Mouse (Mus musculus) gonadal fat pad, adult 2 months (tissue): Measurements from ENCODE around the gene Nfatc2ip. TPM values are rescaled to one million over a fixed set of nuclear protein-coding genes. Genes with fewer than 3 reads are reported as not detected.

Experiments used
- DNase-seq: peaks from one replicate; pipeline ENCODE4 v3.0.0-alpha.2; 2012; ENCODE audit warnings: low read depth
- polyA plus RNA-seq: library from polyadenylated mRNA; depleted of rRNA; stranded (reverse); fragments of >200 nt; gene quantifications from 2 replicates; pipeline ENCODE4 v1.2.3, GENCODE M21; 2012; rRNA removed

Gene Nfatc2ip
- polyA plus RNA-seq, 1 experiment: 4.7 TPM

GRCm38 (mm10) chr7:126355847-126356597, 40.5 kb downstream of the Nfatc2ip start:
- no peak for DNase-seq

DNA sequence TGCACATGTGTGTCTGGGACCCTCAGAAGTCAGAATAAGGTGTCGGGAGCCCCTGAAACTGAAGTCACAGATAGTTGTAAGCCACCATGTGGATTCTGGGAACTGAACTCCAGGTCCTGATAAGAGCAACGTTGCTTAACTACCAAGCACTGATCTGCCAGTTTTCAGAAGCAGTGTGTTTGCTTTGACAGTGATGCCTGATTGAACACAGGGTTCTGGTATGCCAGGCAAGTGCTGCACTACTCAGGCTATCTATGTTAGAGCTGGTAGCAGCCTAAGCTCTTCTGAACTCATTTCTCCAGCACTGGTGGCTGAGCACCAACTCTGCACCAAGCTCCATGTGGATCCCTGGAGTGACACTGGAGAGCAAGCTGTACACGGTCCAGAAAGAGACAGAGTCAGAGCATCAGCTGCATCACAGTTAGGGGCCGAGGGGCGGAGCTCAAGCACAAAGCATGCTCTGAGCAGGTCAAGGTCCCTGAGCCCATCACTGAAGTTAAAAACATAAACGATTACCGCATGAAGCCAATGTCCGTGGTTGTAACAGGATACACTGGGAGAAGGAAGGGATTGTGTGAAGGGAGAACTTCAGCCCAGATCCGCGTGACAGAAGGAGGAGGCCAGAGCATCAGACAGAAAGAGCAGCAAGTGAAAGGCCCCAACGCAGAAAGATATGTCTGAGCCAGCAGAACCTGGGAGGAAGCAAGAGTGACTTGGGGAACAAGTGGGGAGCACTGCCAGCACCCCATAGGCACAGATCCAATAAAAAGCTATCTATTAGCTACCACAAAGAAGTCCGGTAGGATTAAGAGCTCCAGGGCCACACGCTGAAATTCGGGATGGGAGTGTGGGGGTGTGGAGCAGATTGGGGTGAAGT, 41.6 kb downstream of the Nfatc2ip start:
- no peak for DNase-seq

GRCm38 (mm10) chr7:126353994-126354365, 42.6 kb downstream of the Nfatc2ip start:
- DNase-seq: no peak

- no peak for DNase-seq
Observed at GRCm38 (mm10) chr7:126353251-126353993, 43.1 kb downstream of the Nfatc2ip start.

DNA sequence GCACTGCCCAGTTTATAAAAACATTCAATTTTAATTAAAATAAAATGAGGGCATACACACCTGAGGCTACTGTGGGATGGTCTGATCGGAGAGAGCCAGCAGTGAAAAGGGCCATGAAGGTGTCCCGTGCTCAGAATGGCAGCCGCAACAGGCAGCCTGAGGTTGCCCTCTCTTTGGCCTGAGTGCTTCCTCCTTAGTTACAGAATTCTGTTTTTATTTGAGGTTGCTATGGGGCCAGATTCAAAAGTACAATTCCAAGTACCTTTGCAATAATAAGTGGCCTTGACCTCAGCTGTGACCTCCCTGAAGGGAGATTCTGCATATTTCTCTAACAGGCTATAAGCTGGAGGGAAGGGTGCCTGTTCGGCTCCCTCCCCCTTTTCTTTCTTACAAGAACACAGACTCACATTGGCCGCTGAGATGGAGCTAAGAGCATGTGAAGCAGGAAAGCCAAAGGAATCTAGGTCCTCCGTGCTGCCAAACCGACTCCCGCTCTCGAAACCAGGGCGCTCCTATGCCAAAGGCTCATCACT, 45.1 kb downstream of the Nfatc2ip start:
- DNase-seq: no peak

DNA sequence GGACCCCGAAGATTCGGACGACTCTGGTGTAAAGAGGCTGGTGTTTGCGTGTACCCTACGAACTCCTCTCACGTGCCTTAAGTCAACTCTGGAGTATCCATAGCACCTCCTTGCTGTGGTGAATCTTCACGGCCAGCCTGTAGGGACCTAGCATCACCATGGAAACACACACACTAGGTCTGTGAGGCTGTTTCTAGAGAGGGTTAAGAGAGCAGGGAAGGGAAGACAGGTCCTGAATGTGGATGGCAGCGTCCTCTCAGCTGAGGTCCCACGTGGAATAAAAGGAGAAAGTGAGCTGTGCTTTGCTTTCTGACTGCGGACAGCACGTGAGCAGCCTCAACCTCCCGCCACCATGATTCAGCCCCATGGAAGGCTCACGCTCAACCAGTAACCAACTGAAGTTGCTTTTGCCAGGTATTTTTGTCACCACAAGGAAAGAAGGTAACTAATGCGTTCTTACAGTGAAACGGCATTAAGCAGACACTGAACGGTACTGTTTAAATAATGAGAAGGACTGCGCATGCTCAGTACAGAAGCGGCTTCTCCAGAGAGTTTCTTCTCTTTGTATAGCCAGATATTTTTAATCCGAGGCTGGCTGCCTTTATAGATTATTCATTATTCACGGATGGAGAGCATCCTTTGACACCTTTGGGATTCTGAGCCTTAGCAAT, 45.7 kb downstream of the Nfatc2ip start:
- DNase-seq: no peak

DNA sequence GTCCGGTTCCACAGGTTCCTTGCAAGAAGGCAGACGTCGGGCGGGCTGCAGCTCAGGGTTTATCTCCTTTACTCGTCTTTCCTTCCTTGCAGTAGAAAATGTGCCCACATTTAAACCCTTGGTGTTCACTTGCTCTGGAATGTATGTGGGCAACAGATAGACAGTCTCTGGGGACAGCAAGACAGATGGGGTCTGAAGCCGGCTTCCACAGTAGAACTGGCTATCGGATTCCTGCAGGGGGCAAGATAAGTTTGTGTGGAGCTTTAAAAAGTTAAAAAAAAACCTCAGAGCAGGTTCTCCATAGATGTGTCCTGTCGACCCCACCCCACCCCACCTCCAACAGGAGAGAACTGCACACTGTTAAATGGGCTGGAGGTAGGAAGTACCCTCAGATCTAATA, 48.2 kb downstream of the Nfatc2ip start:
- DNase-seq: no peak

DNA sequence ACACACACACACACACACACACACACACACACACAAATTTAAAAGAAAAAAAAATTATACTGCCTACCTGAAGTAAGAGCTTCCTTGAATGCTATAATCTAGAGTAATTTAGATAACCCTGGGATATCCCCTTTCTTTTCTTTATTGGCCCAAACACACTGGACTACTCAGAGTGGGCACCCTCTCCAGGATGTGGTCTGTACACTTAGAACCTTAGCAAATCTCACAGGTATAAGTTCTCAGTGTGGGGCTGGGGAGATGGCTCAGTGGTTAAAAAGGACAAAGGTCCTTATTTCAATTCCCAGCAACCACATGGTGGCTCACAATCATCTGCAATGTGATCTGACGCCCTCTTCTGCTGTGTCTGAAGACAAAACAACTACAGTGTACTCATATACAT, 49.4 kb downstream of the Nfatc2ip start:
- no peak for DNase-seq

GRCm38 (mm10) chr7:126345969-126346368, 50.6 kb downstream of the Nfatc2ip start:
- DNase-seq: no peak

- peak; percentile 40 for DNase-seq
Observed at GRCm38 (mm10) chr7:126345557-126345956, 51.0 kb downstream of the Nfatc2ip start.

DNA sequence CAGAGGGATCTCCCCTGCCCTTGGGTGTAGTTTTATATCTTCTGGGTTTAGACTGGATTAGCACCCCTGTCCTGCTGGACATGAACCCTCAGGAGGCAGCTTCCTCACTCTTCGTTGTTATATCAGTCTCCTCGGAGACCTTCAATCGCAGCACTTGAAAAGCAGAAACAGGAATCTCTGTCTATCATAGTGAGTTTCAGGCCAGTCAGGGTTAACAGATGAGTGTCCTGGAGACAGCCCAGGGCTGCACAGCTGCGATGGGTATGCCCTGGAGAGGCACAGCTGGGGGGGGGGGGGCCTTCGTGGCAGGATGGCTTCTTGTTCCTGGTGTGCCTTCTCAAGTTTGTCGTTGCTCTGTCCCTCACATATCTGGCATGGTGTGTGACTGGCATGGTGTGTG, 55.6 kb downstream of the Nfatc2ip start:
- DNase-seq: no peak

DNA sequence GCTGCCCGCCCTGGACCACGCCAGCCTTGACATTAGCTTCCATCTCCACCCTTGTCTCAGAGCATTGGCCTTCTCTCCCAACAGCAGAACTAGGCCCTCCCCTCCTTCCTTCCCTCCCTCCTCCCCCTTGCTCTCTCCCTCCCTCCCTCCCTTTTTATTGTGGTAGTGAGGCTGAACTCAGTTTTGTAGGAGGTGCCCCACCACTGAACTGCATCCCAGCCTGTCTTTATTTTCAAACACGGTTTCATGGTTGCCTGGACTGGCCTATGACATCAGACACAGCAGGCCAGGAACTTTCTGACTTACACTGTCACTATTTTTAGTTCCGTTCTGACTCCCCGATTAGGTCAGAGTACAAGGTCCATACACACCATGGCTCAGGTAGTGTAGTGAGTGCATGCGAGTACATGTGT, 56.3 kb downstream of the Nfatc2ip start:
- DNase-seq: no peak

DNA sequence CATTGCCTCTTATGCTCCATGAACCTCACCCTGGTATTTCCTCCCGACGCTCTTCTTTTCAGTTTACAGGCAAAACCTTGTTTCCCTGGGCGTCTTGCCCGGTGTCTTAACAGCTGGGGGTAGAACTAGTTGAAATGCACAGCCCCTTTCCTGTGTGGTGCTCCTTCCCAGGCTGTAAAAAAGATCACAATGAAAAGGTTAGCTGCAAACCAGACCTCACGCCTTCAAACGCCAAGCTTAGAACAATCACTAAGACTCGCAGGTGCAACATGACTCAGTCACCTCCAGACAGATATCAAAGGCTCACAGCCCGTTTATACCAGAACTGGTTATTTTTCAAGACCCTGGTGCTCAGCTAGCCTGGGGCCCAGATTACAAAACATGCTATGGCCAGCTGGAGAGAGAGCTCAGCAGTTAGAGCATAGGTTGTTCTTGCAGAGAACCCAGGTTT, 57.0 kb downstream of the Nfatc2ip start:
- no peak for DNase-seq

DNA sequence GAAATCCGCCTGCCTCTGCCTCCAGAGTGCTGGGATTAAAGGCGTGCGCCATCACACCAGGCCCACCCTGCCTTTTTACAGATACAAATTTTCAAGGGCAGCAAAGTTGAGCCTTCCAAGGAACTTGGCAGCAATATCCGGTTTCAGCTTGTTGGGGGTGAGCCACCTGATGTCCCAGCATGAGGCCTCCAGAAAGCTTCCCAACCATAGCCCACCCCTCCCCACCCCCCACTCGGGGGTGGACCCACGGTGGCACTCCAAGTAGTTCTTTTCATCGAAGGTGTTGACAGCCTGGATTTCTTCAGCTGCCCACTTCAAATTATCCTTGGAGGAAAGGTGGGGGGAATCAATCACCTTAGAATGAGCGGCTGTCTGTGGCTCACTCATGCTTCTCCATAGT, 57.6 kb downstream of the Nfatc2ip start:
- DNase-seq: no peak

DNA sequence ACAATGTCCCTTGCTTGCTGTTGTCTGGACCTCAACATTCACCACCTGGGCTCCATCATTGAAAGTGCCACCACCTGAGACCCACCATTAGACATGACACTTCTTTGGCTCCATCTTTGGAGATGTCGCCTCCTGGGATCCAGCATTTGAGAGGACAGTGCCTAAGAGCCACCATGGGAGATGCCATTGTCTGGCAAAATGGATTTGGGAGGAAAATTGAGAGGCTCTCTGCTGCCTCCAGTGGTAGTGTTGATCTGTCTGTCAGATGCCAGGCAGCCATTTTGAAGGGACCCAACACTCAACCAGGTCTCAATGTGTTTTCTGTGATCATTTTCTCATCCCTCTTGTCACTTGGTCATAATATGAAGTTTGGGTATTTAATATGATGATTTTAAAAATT, 61.0 kb downstream of the Nfatc2ip start:
- no peak for DNase-seq

Other genes starting within 250 kb of the Nfatc2ip start
- 133 and 151 TPM in 2 replicates for gene Xpo6, start 196.2 kb downstream of the Nfatc2ip start, polyA plus RNA-seq
- 26.5 and 32.0 TPM in 2 replicates for gene Sbk1, start 124.1 kb downstream of the Nfatc2ip start, polyA plus RNA-seq
- gene Lat, start 27.2 kb downstream of the Nfatc2ip start, polyA plus RNA-seq: 10.7 TPM in 2 replicates
- 144 and 156 TPM in 2 replicates for gene Spns1, start 19.3 kb downstream of the Nfatc2ip start, polyA plus RNA-seq
- gene Cd19, start 18.2 kb upstream of the Nfatc2ip start, polyA plus RNA-seq: 0.95 and 1.2 TPM in 2 replicates
- 26.0 and 28.2 TPM in 2 replicates for gene Rabep2, start 32.0 kb upstream of the Nfatc2ip start, polyA plus RNA-seq
- 1.7 and 8.0 TPM in 2 replicates for gene Atp2a1, start 66.4 kb upstream of the Nfatc2ip start, polyA plus RNA-seq
- gene Sh2b1, start 78.7 kb upstream of the Nfatc2ip start, polyA plus RNA-seq: 40.5 and 48.0 TPM in 2 replicates
- 92.1 and 92.3 TPM in 2 replicates for gene Tufm, start 90.6 kb upstream of the Nfatc2ip start, polyA plus RNA-seq
- 82.8 and 104 TPM in 2 replicates for gene Atxn2l, start 106.7 kb upstream of the Nfatc2ip start, polyA plus RNA-seq
- 111 and 114 TPM in 2 replicates for gene Eif3c, start 169.7 kb upstream of the Nfatc2ip start, polyA plus RNA-seq
- gene Apobr, start 188.2 kb upstream of the Nfatc2ip start, polyA plus RNA-seq: 22.4 and 30.5 TPM in 2 replicates
- 76.8 and 98.2 TPM in 2 replicates for gene Cln3, start 189.1 kb upstream of the Nfatc2ip start, polyA plus RNA-seq
- gene Il27, start 198.2 kb upstream of the Nfatc2ip start, polyA plus RNA-seq: 0.13 TPM in 1 of 2 replicates, not detected in the other
- 49.9 and 55.5 TPM in 2 replicates for gene Nupr1, start 234.1 kb upstream of the Nfatc2ip start, polyA plus RNA-seq